16 mouse cellular contexts compared by ENCODE assay signal in the genomic region with DNA sequence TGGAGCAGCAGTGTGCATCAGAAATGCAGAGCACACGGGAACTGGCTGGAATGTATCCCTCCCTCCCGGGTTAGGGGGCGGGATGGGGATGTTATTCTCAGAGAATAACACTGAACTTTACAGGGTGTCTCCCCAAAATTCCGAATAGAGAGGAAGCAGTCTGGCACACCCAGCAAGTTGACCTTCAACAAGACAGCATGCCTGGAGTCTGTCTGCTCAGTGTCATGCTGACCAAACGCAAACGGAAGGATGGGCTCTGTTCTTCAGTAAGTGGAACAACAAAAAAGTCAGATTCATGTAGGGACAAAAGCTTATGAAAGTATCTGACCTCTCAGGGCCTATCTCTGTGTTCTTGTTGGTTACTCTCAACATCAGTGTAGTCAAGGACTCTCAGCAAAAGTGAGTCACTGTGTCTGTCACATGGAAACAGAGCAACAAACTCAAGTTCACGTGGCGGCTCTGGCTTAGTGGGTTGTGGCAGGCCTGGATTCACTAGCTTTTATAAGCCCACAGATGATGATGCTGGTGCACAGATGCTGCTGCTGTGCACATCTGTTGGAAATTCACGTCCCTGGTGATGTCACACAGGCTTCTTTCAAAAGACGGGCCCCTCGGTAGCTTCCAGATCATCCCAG. TPM values are rescaled to one million over a fixed set of nuclear protein-coding genes. Genes with fewer than 3 reads are reported as not detected.
A peak's percentile ranks its signal among the peaks of the same experiment; 100 is the strongest.
DNase-seq lines count a peak whose midpoint lies in the region; ATAC-seq and TF ChIP-seq lines count a peak whose summit lies in the region.
"Had no signal": no experiment of that assay in that cellular context is flagged by ENCODE, and none has a peak within 500 bp of the region (broad histone marks: within the 10 kb centered on the region; RNA-seq: fewer than 3 reads in every experiment).

No protein-coding gene starts in this region.

- H3K4me1 ChIP-seq in liver, postnatal 0 days (ENCODE audit: insufficient read depth) = no peaks in the 10 kb centered on the region
- H3K4me1 ChIP-seq: midbrain, embryonic 15.5 days had no signal

- no peak overlapping the region for H3K9ac ChIP-seq in liver, postnatal 0 days (replicated peaks)
- H3K9ac ChIP-seq: liver, embryonic 12.5 days; midbrain, embryonic 15.5 days; neural tube, embryonic 13.5 days had no signal

- no peaks in the 10 kb centered on the region for H3K9me3 ChIP-seq in liver, postnatal 0 days (ENCODE audit: low read length)
- H3K9me3 ChIP-seq: liver, embryonic 12.5 days; midbrain, embryonic 15.5 days; neural tube, embryonic 13.5 days had no signal

- H3K36me3 ChIP-seq in myocyte (ENCODE audit: control insufficient read depth, insufficient read depth) = no peaks in the 10 kb centered on the region
- H3K36me3 ChIP-seq in liver, postnatal 0 days (replicated peaks; ENCODE audit: insufficient read depth, low read length) = no peaks in the 10 kb centered on the region
- H3K36me3 ChIP-seq: liver, embryonic 12.5 days; midbrain, embryonic 15.5 days; neural tube, embryonic 13.5 days had no signal

- H3K79me2 ChIP-seq in myocyte (ENCODE audit: control insufficient read depth, insufficient read depth) = no peaks in the 10 kb centered on the region

- H3K4me2 ChIP-seq in myocyte (ENCODE audit: low read depth) = peak overlapping the region; percentile 25
- H3K4me2 ChIP-seq in liver, postnatal 0 days (ENCODE audit: low read depth, low read length) = no peak overlapping the region
- H3K4me2 ChIP-seq: liver, embryonic 12.5 days; midbrain, embryonic 15.5 days; neural tube, embryonic 13.5 days had no signal

- H3K27me3 ChIP-seq in myocyte (ENCODE audit: control insufficient read depth, insufficient read depth, insufficient read length) = no peaks in the 10 kb centered on the region
- no peaks in the 10 kb centered on the region for H3K27me3 ChIP-seq in liver, postnatal 0 days (ENCODE audit: insufficient read depth, low read length)
- H3K27me3 ChIP-seq: midbrain, embryonic 15.5 days; neural tube, embryonic 13.5 days had no signal

- H3ac ChIP-seq in myocyte (ENCODE audit: control insufficient read depth, insufficient read length) = no peak overlapping the region

- no peak overlapping the region for H3K4me3 ChIP-seq in myocyte
- H3K4me3 ChIP-seq in liver, postnatal 0 days (ENCODE audit: low read depth, low read length) = no peak overlapping the region
- H3K4me3 ChIP-seq: liver, embryonic 12.5 days; midbrain, embryonic 15.5 days; neural tube, embryonic 13.5 days had no signal

- WGBS in liver, postnatal 0 days (ENCODE audit: insufficient replicate concordance) = 75% methylated on average over 11 of the region's 11 CpGs

- TF ChIP-seq CTCF in liver, postnatal 0 days (IDR thresholded peaks at IDR 0.05; ENCODE audit: low read depth) = no peak

- no peak for ATAC-seq in liver, postnatal 0 days
- ATAC-seq: forebrain, embryonic 16.5 days; inflammation-experienced regulatory T-cells, adult 6 months; midbrain, embryonic 15.5 days had no signal

- peak; percentile 55 for DNase-seq in lung, postnatal 36 days
- no peak for DNase-seq in lung, postnatal 4 days
- peak; percentile 66 for DNase-seq in adrenal gland, postnatal 14 days
- peak; percentile 54 for DNase-seq in gastrocnemius, postnatal 25 days
- no peak for DNase-seq in liver, postnatal 0 days
- DNase-seq in cerebellum, adult 9-10 months = no peak
- no peak for DNase-seq in cerebellum, adult 8-10 months
- DNase-seq: cerebellum, postnatal 14 days; right cerebral cortex, postnatal 14 days had no signal

- TF ChIP-seq EP300 in liver, postnatal 0 days (IDR thresholded peaks at IDR 0.05; ENCODE audit: low read depth) = no peak

- no peak for TF ChIP-seq POLR2A in myocyte (IDR thresholded peaks at IDR 0.05; ENCODE audit: insufficient read length, low read depth)

- no peak overlapping the region for H3K27ac ChIP-seq in liver, postnatal 0 days (ENCODE audit: low read depth)
- H3K27ac ChIP-seq: kidney, postnatal 0 days; liver, embryonic 12.5 days; midbrain, embryonic 15.5 days; neural tube, embryonic 13.5 days had no signal

TF ChIP-seq in myocyte, 11 proteins besides CTCF, POLR2A, EP300 and RAD21:
- TF ChIP-seq MYOG (IDR thresholded peaks at IDR 0.05; ENCODE audit: control insufficient read depth in 1 of 3, insufficient read depth in 1 of 3, insufficient read length in 2 of 3, low read depth in 2 of 3) = no peak
- TF ChIP-seq USF1 (IDR thresholded peaks at IDR 0.05; ENCODE audit: low read depth) = peak; percentile 48
- TF ChIP-seq REST (IDR thresholded peaks at IDR 0.05; ENCODE audit: insufficient read depth, insufficient read length) = no peak
- peak in 1 of 3 experiments; percentile 23 for TF ChIP-seq MYOD1 (IDR thresholded peaks at IDR 0.05; ENCODE audit: control insufficient read depth in 1 of 3, insufficient read length in 2 of 3, low read depth in 2 of 3)

RNA-seq across cellular contexts. Expression of a gene that starts 54.6 kb away (rescaled TPM):
- total RNA-seq in adrenal gland, postnatal 14 days (2021) = 66.0 and 91.4 TPM in 2 replicates
- 10 to 100 TPM; 10.5 to 13.2 TPM for total RNA-seq in gastrocnemius, postnatal 25 days (2021)
- polyA plus RNA-seq in myocyte (2012; fragmentation: generic; extraction: Trizol) = 10.8 TPM
- polyA plus RNA-seq in liver, postnatal 0 days (2015; fragmentation: Nextera tagmentation; extraction: Ambion mirVana) = 2.3 and 2.5 TPM in 2 replicates

Comparison
In these comparisons a context has a peak if more than half of its experiments do, and no peak if none do; other contexts are left out.
1. DNase-seq: peak in lung, postnatal 36 days (single experiment), adrenal gland, postnatal 14 days (single experiment) and gastrocnemius, postnatal 25 days (single experiment); none in lung, postnatal 4 days (0 of 2), liver, postnatal 0 days (single experiment), cerebellum, adult 9-10 months (single experiment) and cerebellum, adult 8-10 months (single experiment).